Mouse (Mus musculus) heart, adult 8-10 months (tissue): ENCODE data around the gene Spdya. TPM values are rescaled to one million over a fixed set of nuclear protein-coding genes. Genes with fewer than 3 reads are reported as not detected.
"Not testable (repeated sequence)": the region's sequence is repeated elsewhere in the genome, so short reads cannot be mapped to it uniquely, and the experiment has no call there.

Experiments used
- DNase-seq: peaks from one replicate; pipeline ENCODE4 v3.0.0; 2022; ENCODE audit warnings: low spot score
- total RNA-seq, 4 experiments: library from RNA; stranded (reverse); gene quantifications; 2 replicates each; pipeline ENCODE4 v1.2.4; 2022

Spdya gene
- total RNA-seq, 4 experiments from 2014 or later: 0.16 to 0.25 (median 0.19) TPM; not detected in 1

DNA sequence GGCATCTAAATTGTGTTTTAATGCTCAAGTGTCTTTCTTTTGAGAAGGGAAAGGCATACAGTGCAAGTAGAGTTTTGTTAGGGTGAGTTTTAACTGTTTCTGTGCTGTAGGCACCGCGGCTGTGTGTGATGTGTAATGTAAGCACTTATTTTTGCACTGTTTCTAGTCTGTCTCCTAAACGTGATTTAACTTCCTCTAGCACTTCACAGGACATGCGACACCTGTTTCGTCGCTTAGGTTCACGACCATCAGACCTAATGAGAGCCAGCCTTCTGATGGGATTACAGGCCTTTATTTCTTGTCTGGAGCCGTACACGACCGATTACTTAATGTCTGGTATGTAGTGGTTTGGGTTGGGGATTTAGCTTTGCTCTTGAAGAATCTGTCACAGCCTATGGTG, 79.9 kb downstream of the Spdya start:
- no peak for DNase-seq

DNA sequence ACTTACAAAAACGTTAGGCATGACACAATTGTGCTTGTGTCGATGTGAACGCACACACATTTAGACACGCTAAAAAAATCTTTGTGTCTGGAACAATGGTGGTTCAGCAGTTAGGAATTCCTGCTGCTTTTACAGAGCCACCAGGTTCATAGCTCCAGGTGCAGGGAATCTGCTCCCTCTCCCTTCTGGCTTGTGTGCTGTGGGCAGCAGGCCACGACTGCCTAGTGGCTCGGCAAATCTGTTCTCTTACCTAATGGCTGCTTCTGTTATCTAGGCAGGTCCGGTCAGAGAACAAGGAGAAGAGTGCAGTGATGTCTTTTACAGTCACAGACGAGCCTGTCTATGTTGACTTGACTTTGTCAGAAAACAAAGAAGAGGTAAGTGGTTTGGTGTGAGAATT, 81.5 kb downstream of the Spdya start:
- no peak for DNase-seq

DNA sequence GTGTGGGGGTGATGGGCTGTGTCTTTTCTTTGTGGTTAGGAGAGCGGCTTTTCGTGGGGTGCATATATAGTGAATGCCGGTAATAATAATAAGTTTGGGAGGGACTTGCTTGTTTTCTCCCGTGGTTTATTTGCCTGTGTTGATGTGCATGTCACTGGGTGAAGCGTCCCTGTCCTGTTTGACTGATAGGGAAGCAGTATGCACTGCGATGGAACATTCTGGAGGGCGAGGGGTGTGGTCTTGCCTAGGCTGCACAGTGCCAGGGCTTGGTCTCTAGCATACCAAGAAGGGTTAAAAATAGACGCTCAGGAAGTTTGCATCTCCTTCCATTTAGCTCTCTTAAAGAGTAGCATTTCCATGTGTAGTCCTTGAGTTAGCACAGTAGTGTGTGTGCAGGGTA, 84.9 kb downstream of the Spdya start:
- DNase-seq: no peak

DNA sequence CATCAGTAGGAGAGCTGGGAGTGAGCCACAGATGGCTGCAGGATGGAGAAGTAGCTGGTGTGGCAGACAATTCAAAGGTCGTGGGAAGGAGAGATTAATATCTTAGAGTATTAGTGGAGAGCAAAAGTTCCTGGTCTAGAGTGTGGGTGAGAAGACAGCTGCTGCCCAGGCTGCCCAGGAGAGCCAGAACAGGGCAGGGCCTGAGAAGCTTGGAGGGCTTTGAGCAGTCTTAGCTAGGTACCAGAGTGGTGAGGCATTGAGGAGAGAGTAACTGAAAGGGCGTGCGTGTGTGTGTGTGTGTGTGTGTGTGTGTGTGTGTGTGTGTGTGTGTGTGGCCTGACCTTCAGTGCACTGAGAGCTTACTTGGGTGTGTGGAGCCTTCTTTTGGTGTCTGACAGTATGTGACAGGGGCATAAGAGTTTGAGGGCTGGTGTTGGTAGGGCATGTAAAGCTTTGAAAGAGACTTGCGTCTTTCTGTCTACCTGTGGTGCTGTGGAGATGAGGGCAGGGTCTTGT, 85.9 kb downstream of the Spdya start:
- DNase-seq: no peak

DNA sequence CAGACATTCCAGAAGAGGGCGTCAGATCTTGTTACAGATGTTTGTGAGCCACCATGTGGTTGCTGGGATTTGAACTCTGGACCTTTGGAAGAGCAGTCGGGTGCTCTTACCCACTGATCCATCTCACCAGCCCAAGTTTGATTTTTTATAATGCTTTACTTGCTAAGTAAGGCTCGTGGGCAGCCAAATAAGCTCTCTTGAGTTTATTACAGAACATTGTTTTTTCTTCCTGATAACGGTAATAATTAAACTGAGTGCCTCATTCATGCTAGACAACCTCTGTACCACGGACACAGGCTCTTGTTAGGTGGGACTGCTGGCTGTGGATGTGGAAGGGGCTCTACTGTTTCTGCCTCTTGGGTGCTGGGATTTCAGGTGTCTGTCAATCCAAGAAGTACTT, 87.2 kb downstream of the Spdya start:
- DNase-seq: not testable (repeated sequence)

Other genes with a start within 250 kb of the Spdya start
- 10 to 100 TPM; 25.3 to 46.2 (median 41.1) TPM for gene Emilin2, start 240.1 kb upstream of the Spdya start, total RNA-seq
- 1 to 10 TPM in 1 of 4 experiments, under 1 TPM in 3; 0.75 to 1.2 (median 0.94) TPM for gene Gm4707, start 92.1 kb upstream of the Spdya start, total RNA-seq
- gene Smchd1, start 76.7 kb upstream of the Spdya start, total RNA-seq: 10 to 100 TPM; 15.6 to 17.2 (median 16.4) TPM
- under 1 TPM in 3 of 4 experiments, not detected in 1; 0.31 to 0.78 (median 0.33) TPM for gene Ndc80, start 25.2 kb upstream of the Spdya start, total RNA-seq
- gene Wdr43, start 63.8 kb downstream of the Spdya start, total RNA-seq: 10 to 100 TPM; 20.8 to 25.3 (median 21.5) TPM
- gene Togaram2, start 121.2 kb downstream of the Spdya start, total RNA-seq: 1 to 10 TPM; 5.4 to 6.7 (median 5.6) TPM
- 1 to 10 TPM in 1 of 4 experiments, under 1 TPM in 3; 0.34 to 1.2 (median 0.61) TPM for gene Pcare, start 200.8 kb downstream of the Spdya start, total RNA-seq
- gene Clip4, start 216.4 kb downstream of the Spdya start, total RNA-seq: 100 to 1,000 TPM; 268 to 296 (median 280) TPM